Mouse (Mus musculus) erythroblast, embryonic 14.5 days (primary cell): ENCODE data around the gene Gemin4.

Experiments used
- GATA1 ChIP-seq: IDR thresholded peaks from 2 replicates; pipeline ENCODE4 v1.6.1; 2012; ENCODE audit warnings: low read length, inconsistent platforms, mixed read lengths
- TAL1 ChIP-seq: IDR thresholded peaks from 3 replicates; pipeline ENCODE4 v1.6.1; 2012; ENCODE audit warnings: low read length, inconsistent platforms, mixed read lengths

- TF ChIP-seq TAL1: no peak
- TF ChIP-seq GATA1: no peak
Measured at GRCm38 (mm10) chr11:76224631-76225030, 7.2 kb upstream of the Gemin4 start.
